21 mouse cellular contexts compared by ENCODE assay signal in genomic region chr11:110267232-110267631, GRCm38 (mm10). TPM values are rescaled to one million over a fixed set of nuclear protein-coding genes. Genes with fewer than 3 reads are reported as not detected.
"Had no signal": no experiment of that assay in that cellular context is flagged by ENCODE, and none has a peak within 500 bp of the region (broad histone marks: within the 10 kb centered on the region; RNA-seq: fewer than 3 reads in every experiment).

No protein-coding gene starts in this region.

- H3K9me3 ChIP-seq: embryonic facial prominence, embryonic 10.5 days; embryonic facial prominence, embryonic 12.5 days; embryonic facial prominence, embryonic 13.5 days; embryonic facial prominence, embryonic 15.5 days; forebrain, embryonic 10.5 days; forebrain, embryonic 12.5 days; forebrain, embryonic 13.5 days; forebrain, embryonic 15.5 days had no signal

- H3K36me3 ChIP-seq: embryonic facial prominence, embryonic 10.5 days; embryonic facial prominence, embryonic 12.5 days; embryonic facial prominence, embryonic 13.5 days; embryonic facial prominence, embryonic 15.5 days; forebrain, embryonic 10.5 days; forebrain, embryonic 12.5 days; forebrain, embryonic 15.5 days had no signal

- DNase-seq: cerebellum, adult 9-10 months; cerebellum, adult 9-11 months; cerebellum, postnatal 36 days; embryo, embryonic 11 days; gastrocnemius, adult 2 months; gastrocnemius, postnatal 10 days; gastrocnemius, postnatal 14 days; gastrocnemius, postnatal 25 days; gastrocnemius, postnatal 36 days; heart, adult 18-20 months; heart, adult 2 months had no signal

- H3K27me3 ChIP-seq: embryonic facial prominence, embryonic 12.5 days; embryonic facial prominence, embryonic 13.5 days; embryonic facial prominence, embryonic 15.5 days; forebrain, embryonic 12.5 days; forebrain, embryonic 13.5 days; forebrain, embryonic 15.5 days had no signal

- H3K4me3 ChIP-seq: embryonic facial prominence, embryonic 10.5 days; embryonic facial prominence, embryonic 12.5 days; embryonic facial prominence, embryonic 13.5 days; embryonic facial prominence, embryonic 15.5 days; erythroblast, embryonic 14.5 days; forebrain, embryonic 10.5 days; forebrain, embryonic 12.5 days; forebrain, embryonic 13.5 days; forebrain, embryonic 15.5 days; gastrocnemius, adult 2 months; heart, adult 2 months had no signal

- H3K4me2 ChIP-seq: embryonic facial prominence, embryonic 12.5 days; embryonic facial prominence, embryonic 13.5 days; embryonic facial prominence, embryonic 15.5 days; forebrain, embryonic 12.5 days; forebrain, embryonic 13.5 days; forebrain, embryonic 15.5 days had no signal

- H3K4me1 ChIP-seq: embryonic facial prominence, embryonic 10.5 days; embryonic facial prominence, embryonic 12.5 days; embryonic facial prominence, embryonic 13.5 days; forebrain, embryonic 10.5 days had no signal

- H3K9ac ChIP-seq: embryonic facial prominence, embryonic 12.5 days; embryonic facial prominence, embryonic 13.5 days; embryonic facial prominence, embryonic 15.5 days; forebrain, embryonic 12.5 days; forebrain, embryonic 13.5 days; forebrain, embryonic 15.5 days; forebrain, postnatal 0 days had no signal

- H3K27ac ChIP-seq: embryonic facial prominence, embryonic 10.5 days; embryonic facial prominence, embryonic 12.5 days; embryonic facial prominence, embryonic 13.5 days; embryonic facial prominence, embryonic 15.5 days; forebrain, embryonic 12.5 days; forebrain, embryonic 13.5 days; forebrain, embryonic 15.5 days; heart, adult 2 months had no signal

RNA-seq across cellular contexts. Expression of gene Abca6, which starts 15.7 kb away (rescaled TPM):
- polyA plus RNA-seq: erythroblast, embryonic 14.5 days had no signal
